Mouse (Mus musculus): ENCODE measurements around the gene Timeless. TPM values are rescaled to one million over a fixed set of nuclear protein-coding genes. Genes with fewer than 3 reads are reported as not detected.
A peak's percentile ranks its signal among the peaks of the same experiment; 100 is the strongest.

Timeless gene
- polyA plus RNA-seq, 1 experiment, result 6.6 TPM

GRCm38 (mm10) chr10:128297221-128297620 lies 65.4 kb downstream of the Timeless start:
- peak; percentile 63 to 75 for DNase-seq
- Histone ChIP-seq H3K4me3 (replicated peaks; ENCODE audit: insufficient read depth, low read depth, low read length) (no peak overlapping the region), H3K27ac (ENCODE audit: insufficient read depth, low read length) (peak overlapping the region; percentile 52), H3K27me3 (ENCODE audit: control insufficient read depth, insufficient read depth, low read length) (no peaks in the 10 kb centered on the region), H3K4me1 (ENCODE audit: control insufficient read depth, insufficient read depth, low read length) (peaks cover 11% of the 10 kb centered on the region)
- TF ChIP-seq POLR2A (IDR thresholded peaks at IDR 0.05; ENCODE audit: borderline replicate concordance, insufficient read depth, low read length), result no peak
- no peak for TF ChIP-seq CTCF (IDR thresholded peaks at IDR 0.05; ENCODE audit: borderline replicate concordance, insufficient read depth, low read depth, low read length)
- 14% methylated on average over 4 of the region's 4 CpGs for WGBS

DNA sequence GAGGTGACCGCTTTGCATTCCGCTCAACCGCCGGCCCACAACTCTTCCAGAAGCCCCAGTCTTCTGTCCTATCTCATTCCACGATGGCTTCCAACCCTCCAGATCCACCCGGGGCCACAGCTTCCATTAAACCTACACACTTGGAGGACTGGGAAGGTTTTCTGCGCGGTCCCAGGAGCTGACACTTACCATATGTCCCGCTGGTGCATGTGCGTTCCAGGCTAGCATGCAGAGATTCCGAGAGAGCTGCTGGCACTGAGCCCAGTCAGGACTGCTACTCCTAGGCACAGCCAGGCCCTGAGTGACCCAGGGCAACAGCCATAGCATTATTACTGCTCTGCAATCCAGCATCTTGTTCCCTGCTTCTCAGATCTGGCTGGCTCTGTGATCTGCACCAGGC lies 65.8 kb downstream of the Timeless start:
- DNase-seq, result peak; percentile 72 to 75
- H3K4me3 ChIP-seq (replicated peaks; ENCODE audit: insufficient read depth, low read depth, low read length), result no peak overlapping the region
- H3K27me3 ChIP-seq (ENCODE audit: control insufficient read depth, insufficient read depth, low read length), result no peaks in the 10 kb centered on the region
- TF ChIP-seq CTCF (IDR thresholded peaks at IDR 0.05; ENCODE audit: borderline replicate concordance, insufficient read depth, low read depth, low read length), result no peak
- no peak for TF ChIP-seq POLR2A (IDR thresholded peaks at IDR 0.05; ENCODE audit: borderline replicate concordance, insufficient read depth, low read length)
- H3K27ac ChIP-seq (ENCODE audit: insufficient read depth, low read length), result peak overlapping the region; percentile 52
- peaks cover 11% of the 10 kb centered on the region for H3K4me1 ChIP-seq (ENCODE audit: control insufficient read depth, insufficient read depth, low read length)
- WGBS, result 30% methylated on average over 11 of the region's 11 CpGs

- H3K27ac ChIP-seq (ENCODE audit: insufficient read depth, low read length), result peak overlapping the region; percentile 52; the same call in 1 of the 2 replicates
- H3K4me1 ChIP-seq (ENCODE audit: control insufficient read depth, insufficient read depth, low read length), result peaks cover 11% of the 10 kb centered on the region
- no peak for DNase-seq
- WGBS, result 86% methylated on average over 6 of the region's 6 CpGs
- no peak for TF ChIP-seq CTCF (IDR thresholded peaks at IDR 0.05; ENCODE audit: borderline replicate concordance, insufficient read depth, low read depth, low read length)
- TF ChIP-seq POLR2A (IDR thresholded peaks at IDR 0.05; ENCODE audit: borderline replicate concordance, insufficient read depth, low read length), result no peak
- no peaks in the 10 kb centered on the region for H3K27me3 ChIP-seq (ENCODE audit: control insufficient read depth, insufficient read depth, low read length)
- H3K4me3 ChIP-seq (replicated peaks; ENCODE audit: insufficient read depth, low read depth, low read length), result no peak overlapping the region
Observed at GRCm38 (mm10) chr10:128298243-128298642, 66.4 kb downstream of the Timeless start.

DNA sequence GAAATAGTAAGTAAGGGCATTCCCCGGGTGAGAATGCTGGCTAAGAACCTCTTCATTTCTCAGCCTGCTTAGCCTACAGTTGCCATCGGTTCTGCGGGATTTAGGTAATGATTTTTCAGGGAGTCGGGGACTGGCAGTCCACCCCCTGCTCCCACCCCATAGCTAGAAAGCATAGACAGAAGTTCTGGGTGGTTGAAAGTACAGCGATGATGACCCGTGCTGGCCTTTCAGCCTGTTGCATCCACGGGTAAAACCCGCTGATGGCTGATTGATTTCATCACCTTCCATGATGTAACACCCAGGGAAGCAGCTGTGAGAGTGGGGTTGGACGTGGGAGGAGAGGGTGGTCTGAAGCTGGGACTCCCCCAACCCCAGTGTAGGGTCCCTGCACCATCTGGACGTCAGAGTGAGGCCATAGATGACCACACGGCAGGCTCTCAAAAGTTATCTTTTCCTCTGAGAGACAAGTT lies 66.9 kb downstream of the Timeless start, which contains the start of gene Il23a:
Il23a (minus strand) TSS at position 51 of the 470 bp plus-strand sequence.
- H3K27ac ChIP-seq (ENCODE audit: insufficient read depth, low read length), result peak within 1 kb of the TSS; percentile 52
- H3K27me3 ChIP-seq (ENCODE audit: control insufficient read depth, insufficient read depth, low read length), result no peaks in the 10 kb centered on the region
- no peak for DNase-seq
- H3K4me3 ChIP-seq (replicated peaks; ENCODE audit: insufficient read depth, low read depth, low read length), result no peak within 1 kb of the TSS
- TF ChIP-seq POLR2A (IDR thresholded peaks at IDR 0.05; ENCODE audit: borderline replicate concordance, insufficient read depth, low read length) (no peak), CTCF (IDR thresholded peaks at IDR 0.05; ENCODE audit: borderline replicate concordance, insufficient read depth, low read depth, low read length) (no peak)
- WGBS, result 80% methylated on average over 11 of the region's 11 CpGs
- peaks cover 11% of the 10 kb centered on the region for H3K4me1 ChIP-seq (ENCODE audit: control insufficient read depth, insufficient read depth, low read length)

- Histone ChIP-seq H3K4me3 (replicated peaks; ENCODE audit: insufficient read depth, low read depth, low read length) (peak overlapping the region; percentile 92), H3K4me1 (ENCODE audit: control insufficient read depth, insufficient read depth, low read length) (peaks cover 18% of the 10 kb centered on the region), H3K27ac (ENCODE audit: insufficient read depth, low read length) (peak overlapping the region; percentile 92; the same call in 1 of the 2 replicates), H3K27me3 (ENCODE audit: control insufficient read depth, insufficient read depth, low read length) (no peaks in the 10 kb centered on the region)
- TF ChIP-seq CTCF (IDR thresholded peaks at IDR 0.05; ENCODE audit: borderline replicate concordance, insufficient read depth, low read depth, low read length), result no peak
- WGBS, result 23% methylated on average over 3 of the region's 3 CpGs
- DNase-seq, result peak in 1 of 2 experiments; percentile 29
Observed at GRCm38 (mm10) chr10:128302357-128302756, 70.5 kb downstream of the Timeless start.

Other genes with a start within 250 kb of the Timeless start
- gene Hsd17b6, start 224.5 kb upstream of the Timeless start, polyA plus RNA-seq (2012; rRNA removed), result not detected in 2 replicates
- gene Prim1, start 216.9 kb upstream of the Timeless start, polyA plus RNA-seq (2012; rRNA removed), result 16.2 and 17.4 TPM in 2 replicates
- 209 and 230 TPM in 2 replicates for gene Naca, start 196.5 kb upstream of the Timeless start, polyA plus RNA-seq (2012; rRNA removed)
- 69.9 and 75.5 TPM in 2 replicates for gene Ptges3, start 173.1 kb upstream of the Timeless start, polyA plus RNA-seq (2012; rRNA removed)
- 2,153 and 2,193 TPM in 2 replicates for gene Atp5b, start 148.8 kb upstream of the Timeless start, polyA plus RNA-seq (2012; rRNA removed)
- gene Baz2a, start 140.5 kb upstream of the Timeless start, polyA plus RNA-seq (2012; rRNA removed), result 42.9 and 45.2 TPM in 2 replicates
- 23.5 and 23.7 TPM in 2 replicates for gene Rbms2, start 51.8 kb upstream of the Timeless start, polyA plus RNA-seq (2012; rRNA removed)
- 68.3 and 77.7 TPM in 2 replicates for gene Gls2, start 37.6 kb upstream of the Timeless start, polyA plus RNA-seq (2012; rRNA removed)
- 13.5 and 15.6 TPM in 2 replicates for gene Spryd4, start 20.3 kb upstream of the Timeless start, polyA plus RNA-seq (2012; rRNA removed)
- not detected in 2 replicates for gene Mip, start 6.2 kb upstream of the Timeless start, polyA plus RNA-seq (2012; rRNA removed)
- not detected in 2 replicates for gene Apon, start 22.0 kb downstream of the Timeless start, polyA plus RNA-seq (2012; rRNA removed)
- gene Apof, start 36.6 kb downstream of the Timeless start, polyA plus RNA-seq (2012; rRNA removed), result not detected in 2 replicates
- 94.4 and 110 TPM in 2 replicates for gene Stat2, start 38.5 kb downstream of the Timeless start, polyA plus RNA-seq (2012; rRNA removed)
- gene Il23a, start 66.7 kb downstream of the Timeless start, polyA plus RNA-seq (2012; rRNA removed), result 1.2 and 1.8 TPM in 2 replicates
- 42.6 and 48.5 TPM in 2 replicates for gene Pan2, start 71.3 kb downstream of the Timeless start, polyA plus RNA-seq (2012; rRNA removed)
- 65.3 and 65.4 TPM in 2 replicates for gene Cnpy2, start 90.4 kb downstream of the Timeless start, polyA plus RNA-seq (2012; rRNA removed)
- 251 and 252 TPM in 2 replicates for gene Cs, start 105.7 kb downstream of the Timeless start, polyA plus RNA-seq (2012; rRNA removed)
- 115 and 117 TPM in 2 replicates for gene Coq10a, start 136.9 kb downstream of the Timeless start, polyA plus RNA-seq (2012; rRNA removed)
- gene Ankrd52, start 145.1 kb downstream of the Timeless start, polyA plus RNA-seq (2012; rRNA removed), result 40.6 and 41.6 TPM in 2 replicates
- 0.13 TPM in 1 of 2 replicates, not detected in the other for gene Slc39a5, start 169.2 kb downstream of the Timeless start, polyA plus RNA-seq (2012; rRNA removed)
- gene Nabp2, start 179.4 kb downstream of the Timeless start, polyA plus RNA-seq (2012; rRNA removed), result 78.9 and 83.6 TPM in 2 replicates
- gene Rnf41, start 179.6 kb downstream of the Timeless start, polyA plus RNA-seq (2012; rRNA removed), result 88.0 and 90.5 TPM in 2 replicates
- 239 and 260 TPM in 2 replicates for gene Smarcc2, start 227.2 kb downstream of the Timeless start, polyA plus RNA-seq (2012; rRNA removed)

Data from cerebellum, adult 2 months (tissue).